Mouse (Mus musculus): ENCODE measurements at regions not wholly inside any gene's neighbourhood (a gene's known extent, or its start where the extent isn't known, plus 50 kb on each side); places are given as distances from the start of the nearest gene placed in this dataset.

GRCm38 (mm10) chr2:45227276-45227944, 110.2 kb upstream of the Zeb2 start:
- no peaks in the 10 kb centered on the region for H3K9me3 ChIP-seq
- no peak overlapping the region for H3K27ac ChIP-seq
- H3K36me3 ChIP-seq = no peaks in the 10 kb centered on the region
- H3K4me2 ChIP-seq (replicated peaks) = peak overlapping the region; percentile 13; the same call in 1 of the 2 replicates
- ATAC-seq = no peak
- WGBS = 15% methylated on average over 14 of the region's 14 CpGs
- no peak overlapping the region for H3K9ac ChIP-seq (replicated peaks)
- H3K4me1 ChIP-seq (replicated peaks) = peaks cover 27% of the 10 kb centered on the region
- H3K4me3 ChIP-seq (replicated peaks) = no peak overlapping the region
- no peaks in the 10 kb centered on the region for H3K27me3 ChIP-seq

GRCm38 (mm10) chr2:45226045-45226370, 108.8 kb upstream of the Zeb2 start:
- H3K9ac ChIP-seq (replicated peaks) = no peak overlapping the region
- no peak for ATAC-seq
- peak overlapping the region; percentile 82 for H3K27ac ChIP-seq
- peak overlapping the region; percentile 28; the same call in 1 of the 2 replicates for H3K4me2 ChIP-seq (replicated peaks)
- peaks cover 30% of the 10 kb centered on the region for H3K4me1 ChIP-seq (replicated peaks)
- no peaks in the 10 kb centered on the region for H3K27me3 ChIP-seq
- no peak overlapping the region for H3K4me3 ChIP-seq (replicated peaks)
- no peaks in the 10 kb centered on the region for H3K36me3 ChIP-seq
- H3K9me3 ChIP-seq = no peaks in the 10 kb centered on the region
- 18% methylated on average over 4 of the region's 4 CpGs for WGBS

- H3K9ac ChIP-seq (replicated peaks) = no peak overlapping the region
Measured at GRCm38 (mm10) chr2:45225364-45226044, 108.3 kb upstream of the Zeb2 start.

GRCm38 (mm10) chr2:45222213-45222612, 105.0 kb upstream of the Zeb2 start:
- no peak overlapping the region for H3K4me3 ChIP-seq (replicated peaks)
- no peaks in the 10 kb centered on the region for H3K9me3 ChIP-seq
- H3K4me2 ChIP-seq (replicated peaks) = no peak overlapping the region
- H3K27me3 ChIP-seq = no peaks in the 10 kb centered on the region
- H3K27ac ChIP-seq = no peak overlapping the region
- no peak overlapping the region for H3K9ac ChIP-seq (replicated peaks)
- H3K36me3 ChIP-seq = no peaks in the 10 kb centered on the region
- ATAC-seq = no peak
- peaks cover 26% of the 10 kb centered on the region for H3K4me1 ChIP-seq (replicated peaks)
- 68% methylated on average over 13 of the region's 13 CpGs for WGBS

More at GRCm38 (mm10) chr2:45225364-45226044, 108.3 kb upstream of the Zeb2 start:
- Histone ChIP-seq H3K27me3 (no peaks in the 10 kb centered on the region), H3K4me2 (replicated peaks) (peak overlapping the region; percentile 28), H3K9me3 (no peaks in the 10 kb centered on the region), H3K4me3 (replicated peaks) (no peak overlapping the region), H3K36me3 (no peaks in the 10 kb centered on the region), H3K4me1 (replicated peaks) (peaks cover 30% of the 10 kb centered on the region), H3K27ac (peak overlapping the region; percentile 82)
- peak; percentile 95 for ATAC-seq
- 3% methylated on average over 9 of the region's 9 CpGs for WGBS

GRCm38 (mm10) chr2:45219851-45220250, 102.7 kb upstream of the Zeb2 start:
- ATAC-seq = no peak
- Histone ChIP-seq H3K36me3 (no peaks in the 10 kb centered on the region), H3K4me1 (replicated peaks) (0 out of 2 replicates have a peak, but pooled peaks cover 6% of the 10 kb centered on the region), H3K27me3 (no peaks in the 10 kb centered on the region), H3K27ac (no peak overlapping the region), H3K9ac (replicated peaks) (no peak overlapping the region), H3K9me3 (no peaks in the 10 kb centered on the region), H3K4me3 (replicated peaks) (no peak overlapping the region), H3K4me2 (replicated peaks) (no peak overlapping the region)
- WGBS = 57% methylated on average over 5 of the region's 5 CpGs

GRCm38 (mm10) chr2:45212833-45213232, 95.6 kb upstream of the Zeb2 start:
- ATAC-seq = no peak
- Histone ChIP-seq H3K9me3 (no peaks in the 10 kb centered on the region), H3K4me1 (replicated peaks) (no peaks in the 10 kb centered on the region), H3K27ac (no peak overlapping the region), H3K4me3 (replicated peaks) (no peak overlapping the region), H3K36me3 (no peaks in the 10 kb centered on the region), H3K9ac (replicated peaks) (no peak overlapping the region), H3K27me3 (no peaks in the 10 kb centered on the region), H3K4me2 (replicated peaks) (no peak overlapping the region)
- WGBS = 71% methylated on average over 2 of the region's 2 CpGs

- Histone ChIP-seq H3K36me3 (no peaks in the 10 kb centered on the region), H3K4me2 (replicated peaks) (no peak overlapping the region), H3K4me3 (replicated peaks) (no peak overlapping the region), H3K27me3 (no peaks in the 10 kb centered on the region), H3K27ac (no peak overlapping the region), H3K9ac (replicated peaks) (no peak overlapping the region), H3K9me3 (no peaks in the 10 kb centered on the region), H3K4me1 (replicated peaks) (peaks cover 11% of the 10 kb centered on the region; the same call in 1 of the 2 replicates)
- ATAC-seq = no peak
- WGBS = 91% methylated on average over 6 of the region's 6 CpGs
Measured at GRCm38 (mm10) chr2:45208526-45208925, 91.3 kb upstream of the Zeb2 start.

GRCm38 (mm10) chr2:45205756-45206155, 88.6 kb upstream of the Zeb2 start:
- Histone ChIP-seq H3K4me3 (replicated peaks) (no peak overlapping the region), H3K36me3 (no peaks in the 10 kb centered on the region), H3K9me3 (no peaks in the 10 kb centered on the region), H3K27me3 (no peaks in the 10 kb centered on the region), H3K9ac (replicated peaks) (no peak overlapping the region), H3K27ac (no peak overlapping the region), H3K4me1 (replicated peaks) (peaks cover 11% of the 10 kb centered on the region; the same call in 1 of the 2 replicates), H3K4me2 (replicated peaks) (no peak overlapping the region)
- ATAC-seq = no peak
- WGBS = 41% methylated on average over 6 of the region's 6 CpGs

GRCm38 (mm10) chr2:45205211-45205610, 88.0 kb upstream of the Zeb2 start:
- WGBS = 39% methylated on average over 3 of the region's 3 CpGs
- Histone ChIP-seq H3K36me3 (no peaks in the 10 kb centered on the region), H3K27ac (no peak overlapping the region; the same call in 1 of the 2 replicates), H3K27me3 (no peaks in the 10 kb centered on the region), H3K4me2 (replicated peaks) (no peak overlapping the region), H3K9me3 (no peaks in the 10 kb centered on the region), H3K4me3 (replicated peaks) (no peak overlapping the region), H3K9ac (replicated peaks) (no peak overlapping the region), H3K4me1 (replicated peaks) (peaks cover 11% of the 10 kb centered on the region; the same call in 1 of the 2 replicates)
- ATAC-seq = no peak

GRCm38 (mm10) chr2:45197955-45198631, 80.9 kb upstream of the Zeb2 start:
- Histone ChIP-seq H3K27ac (no peak overlapping the region), H3K4me2 (replicated peaks) (no peak overlapping the region), H3K4me3 (replicated peaks) (no peak overlapping the region), H3K4me1 (replicated peaks) (no peaks in the 10 kb centered on the region), H3K9ac (replicated peaks) (no peak overlapping the region), H3K27me3 (no peaks in the 10 kb centered on the region), H3K9me3 (no peaks in the 10 kb centered on the region), H3K36me3 (no peaks in the 10 kb centered on the region)
- 75% methylated on average over 13 of the region's 13 CpGs for WGBS
- no peak for ATAC-seq

- 87% methylated on average over 10 of the region's 10 CpGs for WGBS
- H3K27ac ChIP-seq = no peak overlapping the region
- H3K4me1 ChIP-seq (replicated peaks) = no peaks in the 10 kb centered on the region
- H3K36me3 ChIP-seq = no peaks in the 10 kb centered on the region
- no peak overlapping the region for H3K4me3 ChIP-seq (replicated peaks)
- no peaks in the 10 kb centered on the region for H3K9me3 ChIP-seq
- H3K27me3 ChIP-seq = no peaks in the 10 kb centered on the region
- H3K4me2 ChIP-seq (replicated peaks) = no peak overlapping the region
- H3K9ac ChIP-seq (replicated peaks) = no peak overlapping the region
- no peak for ATAC-seq
Measured at GRCm38 (mm10) chr2:45197342-45197741, 80.1 kb upstream of the Zeb2 start.

- Histone ChIP-seq H3K4me3 (replicated peaks) (no peak overlapping the region), H3K4me1 (replicated peaks) (no peaks in the 10 kb centered on the region), H3K27ac (no peak overlapping the region), H3K27me3 (no peaks in the 10 kb centered on the region), H3K9me3 (no peaks in the 10 kb centered on the region), H3K36me3 (no peaks in the 10 kb centered on the region), H3K9ac (replicated peaks) (no peak overlapping the region), H3K4me2 (replicated peaks) (no peak overlapping the region)
- 97% methylated on average over 4 of the region's 4 CpGs for WGBS
- ATAC-seq = no peak
Measured at GRCm38 (mm10) chr2:45196511-45196910, 79.3 kb upstream of the Zeb2 start.

Measured in midbrain, embryonic 13.5 days (tissue).